Mouse (Mus musculus) mature B cell (primary cell): ENCODE data around the gene Serpinb13.
"Not testable (repeated sequence)": the region's sequence is repeated elsewhere in the genome, so short reads cannot be mapped to it uniquely, and the experiment has no call there.

Experiments
- in situ Hi-C: fragments of 300-500 bp; cut with MboI; formaldehyde crosslinking; loops from 2 replicates; pipeline ENCODE4 v1.14.3; 2019

Gene Serpinb13

GRCm38 (mm10) chr1:106980684-106981083 is at the start of gene Serpinb13:
Serpinb13 (plus strand) TSS chr1:106980984.
- in situ Hi-C loops, result no loop called here

DNA sequence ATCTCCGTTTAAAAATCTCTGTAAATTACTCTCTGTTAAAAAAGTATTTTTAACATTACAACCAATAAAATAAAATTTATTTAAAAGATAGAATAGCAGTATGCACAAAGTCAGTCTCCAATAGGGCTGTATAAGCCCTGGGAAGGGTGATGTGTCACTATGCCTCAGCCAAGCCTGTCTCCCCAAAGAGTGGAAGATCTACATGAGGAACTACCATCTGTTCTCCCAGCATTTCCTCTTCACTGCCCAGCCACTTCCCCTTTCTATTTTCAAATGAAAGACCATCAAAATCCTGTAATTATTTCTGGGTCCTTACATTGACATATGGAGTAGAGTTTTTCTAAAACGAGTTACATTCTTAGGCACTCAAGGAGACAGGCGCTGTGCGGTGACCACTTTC is 48.8 kb upstream of the Serpinb13 start:
- in situ Hi-C loops, result no loop called here

DNA sequence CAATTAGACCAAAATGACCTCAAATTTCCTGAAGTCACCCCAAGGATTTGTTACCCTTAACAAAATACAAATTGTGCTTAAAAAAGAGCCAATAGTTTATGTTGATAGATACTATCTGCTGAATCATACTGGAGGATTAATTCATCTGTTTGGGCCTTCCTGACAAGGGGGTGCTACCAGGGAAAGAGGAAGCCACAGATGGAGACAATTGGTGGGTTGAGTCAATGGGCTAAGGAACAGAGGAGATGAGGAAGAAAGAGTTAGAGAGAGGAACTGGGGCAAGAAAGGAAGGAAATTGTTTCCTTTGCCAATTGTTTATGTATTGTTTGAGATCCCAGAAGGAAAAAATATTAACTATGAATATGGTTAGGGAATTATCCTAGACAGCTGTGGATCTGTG is 47.1 kb upstream of the Serpinb13 start:
- in situ Hi-C loops, result no loop called here

DNA sequence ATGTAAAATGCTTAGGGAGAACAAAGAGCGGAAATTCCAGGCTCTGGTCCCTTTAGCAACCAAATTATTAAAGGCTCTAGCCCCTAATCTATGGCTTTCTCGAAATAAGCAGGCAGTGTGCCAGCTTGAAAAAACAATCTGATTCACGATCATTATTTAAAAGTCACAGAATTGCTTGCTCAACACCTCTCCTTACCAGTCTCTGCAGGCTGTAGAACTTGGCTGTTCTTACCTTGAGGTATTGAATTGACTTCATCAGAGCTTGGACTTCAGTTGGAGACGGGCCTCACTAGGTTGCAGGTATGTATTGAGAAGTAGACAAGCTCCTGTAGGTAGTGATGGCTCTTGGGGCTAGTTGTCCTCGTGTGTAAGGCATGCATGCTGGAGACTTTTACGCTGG is 46.5 kb upstream of the Serpinb13 start, which contains the start of gene Serpinb12:
TSS of gene Serpinb12 (plus strand) at position 185 of the 400 bp plus-strand sequence.
- in situ Hi-C loops, result no loop called here

GRCm38 (mm10) chr1:106947217-106947616 is 33.6 kb upstream of the Serpinb13 start:
- in situ Hi-C loops, result no loop called here

DNA sequence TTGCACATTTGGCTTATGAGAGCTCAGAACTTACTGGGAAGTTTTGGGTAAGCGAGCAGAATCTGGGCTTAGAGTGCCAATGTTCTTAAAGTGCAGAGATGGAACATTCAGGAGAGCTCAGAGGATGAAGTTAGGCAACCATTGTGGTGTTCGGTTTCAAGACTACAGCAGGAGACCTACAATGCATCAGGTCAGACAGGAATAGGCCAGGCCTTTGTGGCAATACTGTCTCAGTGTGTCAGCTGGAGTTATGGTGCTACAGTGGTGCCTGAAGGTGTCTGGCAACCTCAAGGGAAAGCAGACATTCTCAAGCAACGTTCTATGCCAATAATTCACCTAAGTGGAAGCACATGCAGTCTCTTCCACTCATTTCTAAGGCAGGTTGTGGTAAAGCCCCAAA is 20.8 kb upstream of the Serpinb13 start:
- in situ Hi-C loops, result no loop called here

- in situ Hi-C loops, result no loop called here
Observed at GRCm38 (mm10) chr1:106961023-106961422, 19.8 kb upstream of the Serpinb13 start.

GRCm38 (mm10) chr1:106983092-106983491 is 2.3 kb downstream of the Serpinb13 start:
- in situ Hi-C loops, result no loop called here

GRCm38 (mm10) chr1:106983865-106984264 is 3.1 kb downstream of the Serpinb13 start:
- in situ Hi-C loops, result no loop called here

DNA sequence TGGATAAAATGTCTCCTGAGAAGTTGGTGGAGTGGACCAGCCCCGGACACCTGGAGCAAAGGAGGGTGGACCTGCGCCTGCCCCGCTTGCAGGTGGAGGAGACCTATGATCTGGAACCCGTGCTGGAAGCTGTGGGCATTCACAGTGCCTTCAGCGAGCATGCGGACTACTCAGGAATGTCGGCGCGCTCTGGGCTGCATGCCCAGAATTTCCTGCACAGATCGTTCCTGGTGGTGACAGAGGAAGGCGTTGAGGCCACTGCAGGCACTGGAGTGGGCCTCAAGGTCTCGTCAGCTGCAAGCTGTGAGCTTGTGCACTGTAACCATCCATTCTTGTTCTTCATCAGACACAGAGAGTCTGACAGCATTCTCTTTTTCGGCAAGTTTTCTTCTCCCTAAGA is 19.6 kb downstream of the Serpinb13 start:
- in situ Hi-C loops, result no loop called here

GRCm38 (mm10) chr1:107001754-107002153 is 21.0 kb downstream of the Serpinb13 start:
- in situ Hi-C loops, result no loop called here

DNA sequence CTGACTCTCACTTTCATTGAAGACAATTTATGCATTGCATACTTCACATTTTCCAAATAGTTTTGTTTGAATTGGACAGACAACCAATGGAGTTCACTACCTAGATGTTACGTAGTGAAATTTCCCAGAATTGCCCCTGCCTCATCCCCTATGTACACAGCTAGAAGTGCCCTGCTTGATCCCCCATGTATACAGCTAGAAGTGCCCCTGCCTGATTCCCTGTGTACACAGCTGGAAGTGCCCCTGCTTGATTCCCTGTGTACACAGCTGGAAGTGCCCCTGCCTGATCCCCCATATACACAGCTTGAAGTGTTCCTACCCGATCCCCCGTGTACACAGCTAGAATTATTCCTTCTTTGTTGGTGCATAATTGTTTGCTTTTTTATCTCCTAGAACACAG is 25.5 kb downstream of the Serpinb13 start:
- in situ Hi-C loops, result no loop called here

GRCm38 (mm10) chr1:107014530-107014929 is 33.7 kb downstream of the Serpinb13 start:
- in situ Hi-C loops, result no loop called here

- in situ Hi-C loops, result no loop called here
Observed at GRCm38 (mm10) chr1:107015210-107015609, 34.4 kb downstream of the Serpinb13 start.

- in situ Hi-C loops, result no loop called here
Observed at GRCm38 (mm10) chr1:107025886-107026285, 45.1 kb downstream of the Serpinb13 start.

DNA sequence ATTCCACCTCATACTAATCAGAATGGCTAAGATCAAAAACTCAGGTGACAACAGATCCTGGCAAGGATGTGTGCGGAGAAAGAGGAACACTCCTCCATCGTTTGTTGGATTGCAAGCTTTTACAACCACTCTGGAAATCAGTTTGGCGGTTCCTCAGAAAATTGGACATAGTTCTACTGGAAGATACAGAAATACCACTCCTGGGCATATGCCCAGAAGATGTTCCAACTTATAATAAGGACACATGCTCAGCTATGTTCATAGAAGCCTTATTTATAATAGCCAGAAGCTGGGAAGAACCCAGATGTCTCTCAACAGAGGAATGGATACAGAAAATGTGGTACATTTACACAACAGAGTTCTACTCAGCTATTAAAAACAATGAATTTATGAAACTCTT is 53.5 kb downstream of the Serpinb13 start:
- in situ Hi-C loops, result not testable (repeated sequence)
